Mouse (Mus musculus) liver, adult 2 months (tissue): Measurements from ENCODE around the gene 1700020D05Rik. TPM values are rescaled to one million over a fixed set of nuclear protein-coding genes. Genes with fewer than 3 reads are reported as not detected.

ENCODE experiments used
- DNase-seq: peaks from one replicate; pipeline ENCODE4 v3.0.0-alpha.2; 2011; ENCODE audit warnings: low read depth, low spot score; ENCODE audit errors: extremely low read depth
- H3K27ac ChIP-seq: fragments of 200-500 bp; replicated peaks from 2 replicates; pipeline ENCODE4 v1.5.1; 2012; ENCODE audit warnings: low read depth, mild to moderate bottlenecking, control low read depth, inconsistent platforms, low read length; ENCODE audit not compliant: insufficient read depth
- H3K27me3 ChIP-seq: fragments of 200-500 bp; 2 replicates; pipeline ENCODE4 v1.6.1; 2012; ENCODE audit warnings: mild to moderate bottlenecking, moderate library complexity, low read length, inconsistent platforms; ENCODE audit not compliant: control insufficient read depth, insufficient read depth
- H3K36me3 ChIP-seq: fragments of 200-500 bp; 2 replicates; pipeline ENCODE4 v1.6.1; 2012; ENCODE audit warnings: low read length, inconsistent platforms; ENCODE audit not compliant: control insufficient read depth, insufficient read depth
- H3K4me1 ChIP-seq: fragments of 200-500 bp; 2 replicates; pipeline ENCODE4 v1.6.1; 2011; ENCODE audit warnings: low read length; ENCODE audit not compliant: control insufficient read depth, insufficient read depth
- H3K4me3 ChIP-seq: fragments of 200-500 bp; 2 replicates; pipeline ENCODE4 v1.5.1; 2011; ENCODE audit warnings: low read depth, mild to moderate bottlenecking, control low read depth, low read length, moderate library complexity; ENCODE audit not compliant: insufficient read depth
- H3K79me2 ChIP-seq: fragments of 200-500 bp; 2 replicates; pipeline ENCODE4 v1.6.1; 2012; ENCODE audit warnings: inconsistent platforms, mild to moderate bottlenecking, low read length, moderate library complexity; ENCODE audit not compliant: control insufficient read depth, insufficient read depth
- H3K9ac ChIP-seq: fragments of 200-500 bp; 2 replicates; pipeline ENCODE4 v1.6.1; 2012; ENCODE audit warnings: low read depth, mild to moderate bottlenecking, control low read depth, inconsistent platforms, low read length
- CTCF ChIP-seq: fragments of 200-500 bp; IDR thresholded peaks from 2 replicates; pipeline ENCODE4 v1.5.1; 2011; ENCODE audit warnings: low read depth, low read length, control low read depth
- POLR2A ChIP-seq: fragments of 200-500 bp; IDR thresholded peaks from 2 replicates; pipeline ENCODE4 v1.6.1; 2011; ENCODE audit warnings: low read length, control low read depth; ENCODE audit not compliant: insufficient read depth; ENCODE audit errors: extremely low read depth
- WGBS: fragments of 180-500 bp; shearing (Covaris S2); methylation state at CpG from one replicate; pipeline ENCODE4 v1.1.7; 2018; 5-methylcytosine and 5-hydroxymethylcytosine counted together
- polyA plus RNA-seq: library from polyadenylated mRNA; depleted of rRNA; stranded (reverse); fragments of >200 nt; gene quantifications from 2 replicates; pipeline ENCODE4 v1.2.3, GENCODE M21; 2012
- total RNA-seq: library from RNA; depleted of rRNA; stranded (reverse); fragments of >200 nt; gene quantifications from 2 replicates; pipeline ENCODE4 v1.2.3, GENCODE M21; 2014

1700020D05Rik gene
- total and polyA plus RNA-seq, 2 experiments = 0.59 to 0.83 TPM

GRCm38 (mm10) chr19:5515840-5516777 lies 12.5 kb upstream of the 1700020D05Rik start:
- no peak overlapping the region for H3K9ac ChIP-seq
- no peak for TF ChIP-seq POLR2A
- TF ChIP-seq CTCF = no peak
- 98% methylated on average over 7 of the region's 7 CpGs for WGBS

GRCm38 (mm10) chr19:5513005-5513349 lies 9.4 kb upstream of the 1700020D05Rik start:
- Histone ChIP-seq H3K27ac (no peak overlapping the region), H3K79me2 (no peaks in the 10 kb centered on the region; the same call in 1 of the 2 replicates), H3K36me3 (no peaks in the 10 kb centered on the region), H3K9ac (no peak overlapping the region), H3K4me1 (peaks cover 9% of the 10 kb centered on the region), H3K4me3 (no peak overlapping the region), H3K27me3 (no peaks in the 10 kb centered on the region)
- no peak for TF ChIP-seq POLR2A
- no peak for TF ChIP-seq CTCF
- 89% methylated on average over 3 of the region's 3 CpGs for WGBS
- DNase-seq = no peak

More at GRCm38 (mm10) chr19:5515840-5516777, 12.5 kb upstream of the 1700020D05Rik start:
- no peaks in the 10 kb centered on the region for H3K36me3 ChIP-seq
- no peak for DNase-seq
- no peak overlapping the region for H3K27ac ChIP-seq
- no peaks in the 10 kb centered on the region for H3K79me2 ChIP-seq
- no peak overlapping the region for H3K4me3 ChIP-seq
- no peaks in the 10 kb centered on the region for H3K27me3 ChIP-seq
- peaks cover 2% of the 10 kb centered on the region; the same call in 1 of the 2 replicates for H3K4me1 ChIP-seq

- H3K27me3 ChIP-seq = no peaks in the 10 kb centered on the region
Measured at GRCm38 (mm10) chr19:5512091-5513004, 8.8 kb upstream of the 1700020D05Rik start.

GRCm38 (mm10) chr19:5511074-5511632 lies 7.6 kb upstream of the 1700020D05Rik start:
- no peak for TF ChIP-seq POLR2A
- no peak for TF ChIP-seq CTCF
- no peak for DNase-seq
- peak overlapping the region; percentile 2 for H3K27ac ChIP-seq
- H3K9ac ChIP-seq = peak overlapping the region; percentile 68
- peak overlapping the region; percentile 51 for H3K4me3 ChIP-seq
- H3K36me3 ChIP-seq = no peaks in the 10 kb centered on the region
- no peaks in the 10 kb centered on the region for H3K27me3 ChIP-seq
- no peaks in the 10 kb centered on the region; the same call in 1 of the 2 replicates for H3K79me2 ChIP-seq
- WGBS = 38% methylated on average over 15 of the region's 15 CpGs
- H3K4me1 ChIP-seq = peaks cover 9% of the 10 kb centered on the region

More at GRCm38 (mm10) chr19:5512091-5513004, 8.8 kb upstream of the 1700020D05Rik start:
- TF ChIP-seq CTCF (no peak), POLR2A (no peak)
- no peaks in the 10 kb centered on the region for H3K36me3 ChIP-seq
- WGBS = 80% methylated on average over 12 of the region's 12 CpGs
- no peak overlapping the region for H3K27ac ChIP-seq
- H3K4me1 ChIP-seq = peaks cover 9% of the 10 kb centered on the region
- H3K79me2 ChIP-seq = no peaks in the 10 kb centered on the region; the same call in 1 of the 2 replicates
- H3K9ac ChIP-seq = no peak overlapping the region
- no peak overlapping the region for H3K4me3 ChIP-seq
- no peak for DNase-seq

GRCm38 (mm10) chr19:5510031-5511026 lies 6.7 kb upstream of the 1700020D05Rik start, which contains the start of gene Snx32:
Gene Snx32 (minus strand): TSS chr19:5510538.
- peak within 1 kb of the TSS; percentile 2 for H3K27ac ChIP-seq
- H3K79me2 ChIP-seq = no peaks in the 10 kb centered on the region; the same call in 1 of the 2 replicates
- H3K27me3 ChIP-seq = no peaks in the 10 kb centered on the region
- H3K36me3 ChIP-seq = no peaks in the 10 kb centered on the region
- TF ChIP-seq POLR2A (0 out of 2 replicates have a peak, but pooled peaks have one; percentile 4), CTCF (no peak)
- peak; percentile 97 for DNase-seq
- H3K4me3 ChIP-seq = peak within 1 kb of the TSS; percentile 62
- H3K9ac ChIP-seq = peak within 1 kb of the TSS; percentile 68
- peaks cover 9% of the 10 kb centered on the region for H3K4me1 ChIP-seq
- WGBS = 3% methylated on average over 46 of the region's 47 CpGs
